Mouse (Mus musculus): ENCODE results near the gene Marc2.

Marc2 gene

DNA sequence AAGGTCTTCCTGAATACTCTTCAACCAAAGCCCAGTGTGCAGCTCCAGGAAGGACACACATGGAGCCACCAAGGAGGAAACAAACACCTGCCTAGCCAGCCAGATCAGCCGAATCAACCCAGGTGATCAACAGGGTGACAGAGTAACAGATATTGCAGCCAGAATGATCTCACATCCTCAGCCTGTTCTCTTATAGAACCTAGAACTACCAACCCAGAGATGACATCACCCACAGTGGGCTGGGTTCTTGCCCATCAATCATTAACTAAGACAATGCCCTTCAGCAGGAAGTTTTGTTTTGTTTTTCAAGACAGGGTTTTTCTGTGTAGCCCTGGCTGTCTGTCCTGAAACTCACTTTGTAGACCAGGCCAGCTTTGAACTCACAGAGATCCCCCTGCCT is 12.0 kb upstream of the Marc2 start:
- intact Hi-C loops (cut with DNase I), result no loop called here

DNA sequence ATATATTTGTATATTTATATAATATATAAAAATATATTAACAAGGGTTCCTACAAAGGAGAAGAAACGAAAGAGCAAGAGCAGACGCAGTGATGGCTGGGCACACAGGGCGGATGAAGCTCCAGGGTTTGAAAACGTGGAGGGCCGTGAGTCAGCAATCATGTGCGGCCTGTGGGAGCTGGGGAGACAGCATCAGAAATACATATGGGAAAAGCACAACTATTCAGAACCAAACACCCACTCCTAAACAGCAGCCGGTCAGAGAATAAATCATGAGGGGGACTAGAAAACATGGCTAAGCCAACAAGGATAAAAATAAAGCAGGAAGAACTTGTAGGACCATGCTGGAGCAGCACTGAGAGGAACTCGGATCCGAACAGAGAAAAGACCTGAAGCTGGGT is 11.0 kb upstream of the Marc2 start:
- intact Hi-C loops (cut with DNase I), result no loop called here

DNA sequence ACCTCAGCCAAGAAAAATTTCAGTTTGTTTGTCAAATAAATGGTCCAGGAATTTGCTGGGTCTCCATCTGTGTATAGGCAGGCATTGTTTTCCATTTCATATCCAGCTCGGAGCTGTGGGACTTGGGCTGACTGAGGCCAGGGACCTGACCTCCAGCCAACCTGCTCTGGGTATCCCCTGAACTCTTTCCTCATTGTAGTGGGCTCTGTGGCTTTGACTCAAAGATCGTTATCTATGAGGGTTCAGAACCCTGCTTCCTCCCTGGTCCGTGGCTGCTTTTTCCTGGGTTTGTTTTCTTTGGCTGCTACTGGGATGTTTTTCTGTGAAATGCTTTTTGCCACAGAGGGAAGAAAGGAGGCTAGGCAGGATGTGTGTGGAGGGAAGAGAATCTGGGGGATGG is 7.7 kb upstream of the Marc2 start:
- intact Hi-C loops (cut with DNase I), result loop anchor here (5.0 kb wide), 1 partner anchor 33 kb away; no protein-coding TSS in a partner anchor

DNA sequence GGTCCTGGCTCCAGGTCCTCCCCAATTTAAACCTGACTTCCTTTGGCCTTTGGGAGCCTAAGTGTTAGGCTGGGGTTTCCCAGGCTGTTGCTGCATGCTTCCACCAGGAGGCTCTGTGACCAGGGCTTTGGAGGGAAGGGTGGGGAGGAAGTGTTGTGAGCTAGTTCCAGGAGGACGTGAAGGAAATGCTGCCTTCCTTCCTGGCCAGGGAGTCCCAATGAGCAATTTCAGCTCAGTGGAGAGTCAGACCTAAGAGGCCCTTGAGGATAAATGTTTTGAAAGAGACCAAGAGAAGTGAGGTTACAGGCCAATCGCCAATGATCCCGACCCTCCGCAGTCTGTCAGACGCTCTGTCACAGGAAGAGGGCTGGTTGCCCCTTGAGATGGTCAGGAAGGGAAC is 7.1 kb upstream of the Marc2 start:
- intact Hi-C loops (cut with DNase I), result loop anchor here (5.0 kb wide), 1 partner anchor 34 kb away; no protein-coding TSS in a partner anchor

DNA sequence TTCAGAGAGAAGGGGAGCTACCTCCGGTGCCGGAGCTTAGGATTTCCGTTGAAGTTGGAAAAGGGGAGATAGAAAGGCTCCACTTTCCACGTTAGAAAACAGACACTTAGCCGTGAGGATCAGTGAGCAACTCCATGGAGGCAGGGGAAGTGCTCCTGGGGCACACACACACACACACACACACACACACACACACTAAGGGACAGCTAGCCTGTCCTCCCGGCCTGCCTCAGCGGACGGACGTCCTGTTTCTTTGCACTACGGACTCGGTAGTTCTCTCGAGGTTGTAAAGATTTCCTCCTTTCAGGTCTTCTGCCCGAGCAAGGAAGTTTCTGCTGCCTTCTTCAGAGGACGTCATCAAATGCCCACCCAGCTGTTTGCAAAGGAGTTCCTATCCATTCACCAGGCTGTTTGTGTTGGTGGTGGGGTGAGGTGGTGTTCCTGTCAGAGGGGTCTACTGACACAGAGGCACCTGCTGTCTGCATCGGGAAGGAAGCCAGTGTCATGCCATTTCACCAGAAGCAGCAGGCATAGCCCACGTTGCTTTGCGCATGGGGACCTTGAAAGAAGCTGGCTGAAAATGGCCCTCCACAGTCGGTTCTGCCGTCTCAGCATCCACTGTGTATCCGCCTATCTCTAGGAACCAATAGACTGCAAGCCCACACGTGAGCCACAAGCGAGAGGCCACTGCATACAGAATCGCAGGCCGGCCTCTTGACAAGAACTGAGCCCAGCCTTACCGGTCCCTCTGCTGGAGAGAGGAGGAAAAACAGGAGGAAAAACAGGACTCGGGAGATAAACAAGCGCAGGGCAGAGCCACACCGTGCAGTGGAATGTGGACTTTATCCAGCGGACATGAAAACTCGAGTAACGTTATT is 5.7 kb upstream of the Marc2 start:
- intact Hi-C loops (cut with DNase I), result loop anchor here (2.0 to 5.0 kb wide), 2 partner anchors 27 to 35 kb away; no protein-coding TSS in a partner anchor

DNA sequence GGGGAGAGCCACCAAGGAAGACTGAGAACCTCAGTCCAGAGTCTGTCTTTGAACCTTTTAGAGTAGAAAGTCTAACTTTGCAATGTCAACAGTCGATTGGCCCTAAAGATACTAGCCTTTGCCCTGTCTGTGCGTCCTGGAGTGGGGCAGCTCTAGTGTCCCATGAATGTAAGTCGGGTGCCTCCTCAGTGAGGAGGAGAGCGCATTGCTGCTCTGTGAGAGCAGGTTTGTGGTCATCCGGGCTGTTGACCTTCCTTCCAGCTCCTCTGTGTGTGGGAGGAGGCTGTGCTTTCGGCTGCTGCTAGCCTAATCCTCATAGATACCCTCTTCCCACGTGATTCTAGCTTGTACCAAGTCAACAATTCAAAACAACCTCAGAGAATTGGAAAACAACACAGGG is 4.9 kb upstream of the Marc2 start:
- intact Hi-C loops (cut with DNase I), result loop anchor here (2.0 to 5.0 kb wide), 2 partner anchors 26 to 36 kb away; no protein-coding TSS in a partner anchor

DNA sequence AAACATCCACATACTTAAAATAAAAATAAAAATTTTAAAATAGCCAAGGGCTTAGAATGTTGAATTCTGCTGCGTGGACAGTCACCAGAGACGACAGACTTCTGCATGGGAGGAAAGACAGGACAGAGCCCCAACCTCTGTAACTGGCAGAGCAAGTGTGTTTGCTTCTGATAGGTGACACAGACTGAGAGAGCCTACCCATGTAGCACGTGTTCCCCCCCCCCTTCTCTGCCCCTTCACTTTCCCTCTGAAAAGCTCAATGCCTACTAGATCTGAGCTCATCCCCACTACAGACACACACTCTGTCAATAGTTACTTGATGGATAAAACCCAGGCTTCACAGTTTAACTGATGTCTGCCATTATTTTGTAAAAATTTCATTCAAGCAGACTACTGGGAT is 722 bp upstream of the Marc2 start:
- intact Hi-C loops (cut with DNase I), result no loop called here

DNA sequence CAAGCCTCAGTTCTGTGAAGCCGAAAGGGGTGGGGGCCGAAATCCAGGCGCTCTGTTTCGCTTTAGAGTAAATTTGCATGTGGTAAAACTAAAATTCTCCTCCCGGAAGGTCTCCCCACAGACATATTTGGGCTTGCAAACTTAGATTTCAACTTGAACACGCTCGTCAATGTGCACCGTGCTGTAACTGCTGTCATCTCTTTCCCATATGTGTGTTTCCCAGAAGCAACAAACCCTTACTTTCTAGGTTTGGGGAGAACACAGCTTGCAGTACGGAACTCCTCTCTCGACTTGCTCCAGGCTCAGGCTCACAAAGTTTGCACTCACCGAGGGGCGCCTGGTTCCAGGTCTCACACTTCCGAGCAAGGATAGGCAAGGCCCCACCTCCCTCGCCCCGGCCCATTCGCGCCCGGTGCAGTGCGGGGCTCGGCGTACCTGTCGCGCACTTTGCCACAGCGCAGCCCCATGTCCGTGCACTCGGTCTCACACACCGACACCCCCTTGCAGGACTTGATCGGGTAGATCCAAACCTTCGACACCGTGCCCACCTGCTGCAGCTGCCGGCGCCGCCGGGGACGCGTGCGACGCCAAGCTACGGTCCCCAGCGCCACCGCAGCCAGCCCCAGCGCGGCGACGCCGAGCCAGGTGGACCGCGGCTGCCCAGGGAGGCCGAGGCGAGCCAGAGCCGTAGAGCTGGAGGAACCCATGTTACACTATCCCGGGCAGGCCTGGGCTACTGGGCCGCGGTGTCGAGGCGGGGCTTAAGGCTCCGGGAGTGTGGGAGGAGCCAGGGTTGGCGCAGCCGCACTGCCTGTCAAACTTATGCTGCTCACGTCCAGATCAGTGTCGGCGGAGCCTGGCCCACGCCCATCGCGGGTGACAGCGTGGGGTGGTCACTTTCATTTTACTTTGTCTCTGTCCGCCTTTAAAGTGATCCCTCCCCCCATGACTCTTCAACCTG is 860 bp downstream of the Marc2 start:
- intact Hi-C loops (cut with DNase I), result no loop called here

DNA sequence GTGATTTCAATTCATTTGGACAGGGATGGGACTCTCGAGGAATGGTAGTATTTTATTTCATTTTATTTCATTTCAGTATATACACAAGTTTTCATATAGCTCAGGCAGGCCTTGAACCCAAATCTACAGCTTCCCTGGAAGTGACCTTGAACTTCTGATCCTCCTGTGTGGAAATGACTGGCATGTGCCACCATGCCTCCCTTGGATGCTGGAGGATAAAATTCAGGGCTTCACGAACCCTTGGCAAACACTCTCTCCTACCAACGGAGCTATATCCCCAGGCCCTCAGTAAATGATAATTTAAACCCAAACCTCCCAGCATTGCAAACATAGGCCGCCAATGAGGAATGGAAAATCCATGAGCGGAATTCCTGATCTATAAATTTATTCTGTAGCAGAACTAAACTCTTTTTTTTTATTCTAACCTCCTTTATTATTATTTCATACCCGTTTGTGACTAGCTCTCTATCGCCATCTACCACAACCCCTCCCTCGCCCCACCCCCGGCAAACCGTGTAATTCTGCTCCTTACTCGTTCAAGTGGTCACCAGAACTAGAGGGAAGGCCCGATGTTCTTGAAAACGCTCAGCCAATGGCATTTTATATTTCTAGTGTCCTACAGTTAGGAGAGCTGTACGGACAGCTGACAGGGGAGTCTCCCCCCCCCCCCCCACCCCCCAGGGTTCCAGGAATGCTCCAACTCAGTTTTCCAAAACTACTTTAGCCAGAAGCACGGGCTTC is 1.8 kb downstream of the Marc2 start:
- intact Hi-C loops (cut with DNase I), result no loop called here

DNA sequence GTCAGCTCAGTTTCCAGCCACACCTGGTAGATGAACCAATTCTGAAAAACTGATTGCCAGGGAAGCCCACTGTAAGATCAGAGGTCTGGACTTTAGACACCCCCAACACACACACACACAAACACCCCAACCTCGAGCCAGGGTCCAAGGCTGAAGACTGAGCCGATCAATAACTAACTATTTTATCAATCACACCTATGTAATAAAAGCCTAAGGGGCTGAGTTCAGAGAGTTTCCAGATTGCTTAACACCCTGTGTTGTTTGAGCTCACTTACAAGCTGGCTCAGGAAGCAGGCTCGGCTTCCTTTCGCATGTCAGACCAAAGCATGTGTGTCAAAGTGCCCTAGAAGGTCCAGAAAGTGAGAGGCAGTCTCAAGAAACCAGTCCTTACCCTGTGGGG is 8.6 kb downstream of the Marc2 start:
- intact Hi-C loops (cut with DNase I), result no loop called here

DNA sequence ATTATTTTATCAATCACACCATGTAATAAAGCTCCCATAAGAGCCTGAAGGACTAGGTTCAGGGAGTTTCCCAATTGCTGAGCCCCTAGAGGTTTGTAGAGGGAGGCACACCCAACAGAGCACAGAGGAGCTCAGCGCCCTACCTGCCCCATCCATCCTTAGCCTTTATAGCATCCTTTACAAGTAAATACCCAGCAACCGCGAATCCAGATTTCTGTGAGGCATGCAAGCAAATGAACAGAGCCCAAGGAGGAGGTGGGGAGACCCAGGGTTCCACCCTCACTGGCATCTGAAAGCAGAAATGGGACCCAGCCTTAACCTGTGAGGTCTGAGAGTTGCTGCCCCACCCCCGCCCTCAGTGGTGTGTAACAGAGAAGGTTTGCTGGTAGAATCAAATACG is 9.9 kb downstream of the Marc2 start:
- intact Hi-C loops (cut with DNase I), result no loop called here

DNA sequence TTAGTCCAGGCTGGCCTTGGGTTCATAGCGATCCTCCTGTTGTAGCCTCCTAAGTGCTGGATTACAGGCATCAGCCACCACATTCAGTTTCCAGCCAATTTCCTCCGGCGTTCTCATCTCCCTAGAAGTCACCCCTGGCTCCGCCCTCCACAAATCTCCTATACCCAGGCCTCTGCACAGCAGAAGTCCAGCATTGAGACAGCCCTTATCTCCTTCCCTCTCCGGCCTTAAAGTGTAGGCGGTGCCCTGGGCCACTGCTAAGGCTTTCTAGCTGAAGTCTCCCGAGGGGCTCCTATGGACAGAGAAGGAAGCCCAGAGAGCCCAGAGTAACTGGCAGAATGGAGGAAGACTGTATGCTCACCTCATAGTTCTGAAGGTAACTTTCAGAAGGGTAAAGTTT is 12.8 kb downstream of the Marc2 start:
- intact Hi-C loops (cut with DNase I), result no loop called here

DNA sequence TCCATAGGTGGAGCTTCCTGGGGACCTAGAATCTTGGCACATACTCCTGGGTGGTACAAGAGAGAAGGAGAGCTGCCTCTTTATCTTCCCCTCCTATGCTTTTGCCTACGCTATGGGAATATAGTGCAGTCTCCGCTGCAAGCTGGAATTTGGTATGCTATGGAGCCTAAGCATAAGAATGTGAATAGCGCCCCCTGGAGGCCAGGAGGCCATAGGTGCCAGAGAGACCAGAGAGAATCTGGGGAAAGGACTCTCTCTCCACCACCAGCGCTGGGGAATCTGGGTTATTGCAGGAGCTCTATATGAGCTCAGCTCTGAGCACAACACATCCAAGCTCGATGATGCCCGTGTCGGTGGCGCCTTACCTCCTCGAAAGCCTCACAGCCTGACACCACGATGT is 14.0 kb downstream of the Marc2 start:
- intact Hi-C loops (cut with DNase I), result no loop called here

DNA sequence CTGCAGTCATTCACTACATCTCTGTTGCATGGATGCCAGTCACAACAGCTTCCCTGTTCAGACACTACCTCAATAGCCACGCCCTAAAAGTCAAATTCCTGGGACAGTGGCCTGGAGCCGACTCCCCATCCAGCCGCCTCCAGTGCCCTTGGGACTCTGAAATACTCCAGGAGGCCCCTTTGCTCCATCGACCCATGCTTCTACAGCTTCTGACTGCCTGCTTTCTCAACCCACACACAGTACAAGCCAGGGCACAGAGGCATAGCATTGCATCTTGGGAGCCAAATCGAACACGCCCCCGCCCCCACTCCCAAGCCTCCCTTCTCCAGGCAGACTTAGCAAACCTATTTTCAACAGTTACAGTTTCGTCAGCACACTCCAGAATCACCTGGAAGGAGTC is 16.4 kb downstream of the Marc2 start:
- intact Hi-C loops (cut with DNase I), result no loop called here

DNA sequence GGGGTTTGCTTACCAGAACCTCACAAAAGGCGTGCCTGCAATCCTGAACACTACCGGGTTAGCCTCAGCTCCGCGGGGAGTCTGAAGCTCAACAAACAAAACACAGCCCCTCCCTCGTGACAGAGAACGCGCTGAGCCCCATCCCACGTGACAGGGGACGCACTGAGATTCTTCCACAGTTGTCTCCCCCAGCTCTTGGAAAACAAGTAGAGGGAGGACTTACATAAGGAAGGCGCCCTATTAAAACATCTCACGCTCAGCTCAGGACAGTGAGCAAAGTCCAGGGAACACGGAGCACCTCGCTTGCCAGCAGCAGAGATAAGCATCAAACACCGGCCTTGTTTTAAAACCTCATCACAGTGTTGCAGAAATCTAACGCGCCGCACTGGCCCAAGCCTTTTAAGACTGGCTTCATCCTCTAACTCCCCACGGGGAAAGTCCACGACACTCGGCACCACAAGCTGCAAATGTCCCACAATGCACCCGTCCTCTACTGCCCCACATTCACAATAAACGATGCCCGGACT is 19.0 kb downstream of the Marc2 start:
- intact Hi-C loops (cut with DNase I), result no loop called here

DNA sequence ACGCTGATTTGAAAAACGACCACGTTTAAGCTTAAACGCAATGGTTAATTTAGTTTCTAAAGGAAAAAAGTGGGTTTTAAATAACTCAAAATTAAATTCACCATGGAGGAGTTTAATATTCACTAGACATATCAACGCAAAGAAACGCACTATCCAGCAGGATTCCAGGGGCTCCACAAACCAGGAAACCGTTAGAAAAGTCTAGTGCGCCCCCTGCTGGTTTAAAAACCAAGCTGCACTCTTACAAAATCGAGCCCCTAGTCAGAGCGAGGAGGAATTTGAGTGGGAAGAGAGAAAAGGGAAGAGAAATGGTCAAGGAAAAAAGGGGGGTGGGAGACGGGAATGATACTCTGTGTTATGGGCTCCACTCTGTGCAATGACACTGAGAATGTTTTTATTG is 21.2 kb downstream of the Marc2 start:
- intact Hi-C loops (cut with DNase I), result loop anchor here (2.0 kb wide), 1 partner anchor 26 kb away; no protein-coding TSS in a partner anchor

DNA sequence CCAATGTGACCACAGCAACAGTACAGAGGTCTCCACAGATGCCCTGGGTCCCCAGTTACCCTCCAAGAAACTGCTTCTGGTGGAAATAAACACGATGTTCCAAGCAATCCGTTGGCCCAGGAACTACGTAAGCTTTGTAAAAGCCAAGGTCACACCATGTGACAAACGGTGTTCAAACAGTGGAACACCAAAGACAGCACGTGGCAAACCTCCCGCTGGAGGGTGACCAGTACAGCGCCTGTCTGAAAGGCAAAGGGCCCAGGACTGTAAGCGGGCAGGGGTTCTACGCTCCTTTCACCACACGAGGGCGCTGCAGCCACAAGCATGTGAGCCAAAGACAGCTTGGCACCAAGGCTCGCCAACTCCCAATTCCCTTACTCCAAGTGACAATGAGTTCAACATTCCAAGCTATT is 21.8 kb downstream of the Marc2 start:
- intact Hi-C loops (cut with DNase I), result loop anchor here (2.0 to 5.0 kb wide), 3 partner anchors 26 to 368 kb away; no protein-coding TSS in a partner anchor

DNA sequence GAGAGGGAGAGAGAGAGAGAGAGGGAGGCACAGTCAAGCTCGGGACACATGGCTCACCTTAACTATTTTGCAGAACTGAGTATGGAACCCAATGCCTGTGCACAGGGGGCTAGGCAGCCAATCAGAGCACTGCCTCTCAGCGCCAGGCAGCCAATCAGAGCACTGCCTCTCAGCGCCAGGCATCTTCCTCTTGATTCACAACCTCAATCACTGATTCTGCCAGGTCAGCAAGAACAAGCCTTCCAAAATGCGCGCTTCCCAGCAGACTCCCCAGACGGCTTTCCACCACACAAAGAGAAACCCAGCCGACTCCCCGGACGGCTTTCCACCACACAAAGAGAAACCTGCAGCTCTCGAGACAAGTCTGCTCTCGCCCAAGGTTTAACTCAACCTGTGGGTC is 23.6 kb downstream of the Marc2 start:
- intact Hi-C loops (cut with DNase I), result loop anchor here (5.0 kb wide), 2 partner anchors 70 to 370 kb away; no protein-coding TSS in a partner anchor

DNA sequence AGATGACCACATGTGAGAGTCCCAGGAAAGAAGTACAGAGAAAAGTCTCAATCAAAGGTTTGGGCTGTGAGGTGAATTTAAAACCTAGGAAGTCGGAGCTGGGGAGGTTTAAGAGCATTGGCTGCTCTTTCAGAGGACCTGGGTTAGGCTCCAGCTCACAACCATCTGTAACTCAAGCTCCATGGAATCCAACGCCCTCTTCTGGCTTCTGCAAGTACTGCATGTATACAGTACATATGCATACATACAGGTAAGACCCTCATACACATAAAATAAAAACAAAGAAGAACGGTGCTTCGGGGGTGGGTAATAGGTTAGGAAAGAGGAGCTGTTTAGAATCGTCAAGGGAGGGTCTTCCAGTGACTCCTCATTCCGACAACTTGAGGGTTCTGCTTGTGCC is 28.5 kb downstream of the Marc2 start:
- intact Hi-C loops (cut with DNase I), result no loop called here

DNA sequence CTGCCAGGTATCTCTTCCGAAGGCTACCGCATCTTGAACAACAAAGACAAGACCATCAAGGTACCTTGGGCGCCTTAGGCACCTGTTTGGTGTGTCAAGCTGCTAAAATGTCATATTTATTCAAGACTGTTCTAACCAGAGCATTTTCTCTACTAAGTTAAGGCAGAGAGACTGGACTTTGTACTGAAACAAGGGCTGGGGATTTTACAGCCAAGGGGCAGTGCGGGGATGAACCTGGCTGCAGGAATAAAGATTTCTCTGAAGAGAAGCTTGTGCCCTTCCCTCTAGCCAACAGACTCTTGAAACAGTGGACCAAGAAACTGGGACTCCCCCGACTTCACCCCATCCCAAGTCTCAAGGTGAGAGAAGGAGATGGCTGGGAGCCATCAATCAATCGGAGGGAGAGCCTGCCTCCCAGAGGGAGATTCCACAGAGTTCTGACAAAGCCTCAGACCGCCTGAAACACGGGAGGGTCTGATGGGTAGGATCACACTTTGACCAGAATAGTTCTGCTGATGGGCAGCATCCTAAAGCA is 34.5 kb downstream of the Marc2 start:
- intact Hi-C loops (cut with DNase I), result no loop called here
